Mouse (Mus musculus) cerebellum, adult 11 months (tissue): ENCODE measurements around the gene Cntnap5c.
"Not testable (repeated sequence)": the region's sequence is repeated elsewhere in the genome, so short reads cannot be mapped to it uniquely, and the experiment has no call there.

Experiments
- DNase-seq: peaks from one replicate; pipeline ENCODE4 v3.0.0; 2022

The Cntnap5c gene

GRCm38 (mm10) chr17:57768622-57769610, at the start of gene Cntnap5c:
Gene Cntnap5c, plus strand, starts transcription at chr17:57769570.
- DNase-seq: peak; percentile 1

GRCm38 (mm10) chr17:57742119-57742518, 27.3 kb upstream of the Cntnap5c start, which contains the start of gene Gm21834:
Gene Gm21834, minus strand, starts transcription at chr17:57742219.
- DNase-seq: no peak

- DNase-seq: no peak
Measured at GRCm38 (mm10) chr17:57758033-57758432, 11.3 kb upstream of the Cntnap5c start.

GRCm38 (mm10) chr17:57767306-57767705, 2.1 kb upstream of the Cntnap5c start:
- no peak for DNase-seq

- DNase-seq: no peak
Measured at GRCm38 (mm10) chr17:57770904-57771303, 1.5 kb downstream of the Cntnap5c start.

- DNase-seq: no peak
Measured at GRCm38 (mm10) chr17:57788161-57788799, 18.9 kb downstream of the Cntnap5c start.

GRCm38 (mm10) chr17:57795408-57795807, 26.0 kb downstream of the Cntnap5c start:
- no peak for DNase-seq

- no peak for DNase-seq
Measured at GRCm38 (mm10) chr17:57796668-57797311, 27.4 kb downstream of the Cntnap5c start.

- DNase-seq: no peak
Measured at GRCm38 (mm10) chr17:57799414-57799985, 30.1 kb downstream of the Cntnap5c start.

- DNase-seq: no peak
Measured at GRCm38 (mm10) chr17:57801180-57801579, 31.8 kb downstream of the Cntnap5c start.

GRCm38 (mm10) chr17:57837090-57837971, 68.0 kb downstream of the Cntnap5c start:
- DNase-seq: no peak

- DNase-seq: not testable (repeated sequence)
Measured at GRCm38 (mm10) chr17:57855811-57856210, 86.4 kb downstream of the Cntnap5c start.

- no peak for DNase-seq
Measured at GRCm38 (mm10) chr17:57865996-57866395, 96.6 kb downstream of the Cntnap5c start.

- DNase-seq: no peak
Measured at GRCm38 (mm10) chr17:57887742-57888389, 118.5 kb downstream of the Cntnap5c start.

- no peak for DNase-seq
Measured at GRCm38 (mm10) chr17:57911770-57912293, 142.5 kb downstream of the Cntnap5c start.

GRCm38 (mm10) chr17:57984230-57984629, 214.9 kb downstream of the Cntnap5c start:
- DNase-seq: no peak

- DNase-seq: no peak
Measured at GRCm38 (mm10) chr17:57988420-57988819, 219.1 kb downstream of the Cntnap5c start.

GRCm38 (mm10) chr17:57996461-57996860, 227.1 kb downstream of the Cntnap5c start:
- DNase-seq: no peak

- DNase-seq: no peak
Measured at GRCm38 (mm10) chr17:57999080-57999479, 229.7 kb downstream of the Cntnap5c start.

- DNase-seq: no peak
Measured at GRCm38 (mm10) chr17:58002845-58003244, 233.5 kb downstream of the Cntnap5c start.

GRCm38 (mm10) chr17:58003322-58003721, 234.0 kb downstream of the Cntnap5c start:
- DNase-seq: no peak
